Mouse (Mus musculus): ENCODE data around the gene Rnf166.

Gene Rnf166

DNA sequence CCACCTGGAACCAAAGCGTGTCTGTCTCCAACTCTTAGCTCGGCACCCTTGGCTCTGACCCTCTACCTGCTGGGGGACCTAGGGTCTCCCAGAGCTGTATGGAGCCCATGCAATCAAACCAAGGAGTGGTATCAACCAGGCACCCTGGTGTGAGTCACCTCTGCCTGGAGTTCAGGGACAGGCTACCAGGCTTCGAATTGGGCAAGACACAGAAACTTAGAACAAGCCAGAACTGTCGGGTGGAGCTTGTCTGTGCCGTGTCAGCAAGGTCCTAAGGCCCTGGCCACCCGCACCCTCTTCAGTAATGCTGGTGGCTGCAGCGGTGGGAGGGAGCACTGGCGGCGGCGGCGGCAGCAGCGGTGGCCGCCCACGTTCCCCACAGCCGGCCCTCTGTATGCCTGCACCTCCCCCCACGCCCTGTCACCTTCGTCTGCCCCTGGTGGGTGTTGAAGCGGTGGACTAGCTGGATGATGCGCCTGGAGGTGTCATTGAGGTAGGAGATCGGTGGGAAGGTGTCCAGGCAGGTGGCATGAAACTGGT lies 39.2 kb downstream of the Rnf166 start:
- DNase-seq = no peak

DNA sequence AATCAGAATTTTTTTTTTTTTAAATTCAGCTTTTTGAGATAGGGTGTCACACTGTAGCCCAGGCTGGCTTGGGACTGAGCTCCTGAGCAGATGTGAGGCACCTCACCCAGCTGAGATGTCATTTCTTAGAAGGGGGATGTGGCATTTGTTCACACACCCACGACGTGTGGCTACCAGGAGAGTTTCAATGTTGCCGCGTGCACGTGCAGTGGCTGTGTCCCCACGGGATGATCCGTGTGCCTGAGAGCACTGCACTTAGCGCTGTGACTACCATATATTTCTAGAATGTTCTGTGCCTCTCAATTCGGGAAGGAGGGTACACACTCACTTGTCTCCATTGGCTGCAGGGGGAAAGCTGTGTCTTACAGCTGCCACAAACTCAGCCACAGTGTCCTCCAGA lies 39.7 kb downstream of the Rnf166 start:
- DNase-seq = no peak

DNA sequence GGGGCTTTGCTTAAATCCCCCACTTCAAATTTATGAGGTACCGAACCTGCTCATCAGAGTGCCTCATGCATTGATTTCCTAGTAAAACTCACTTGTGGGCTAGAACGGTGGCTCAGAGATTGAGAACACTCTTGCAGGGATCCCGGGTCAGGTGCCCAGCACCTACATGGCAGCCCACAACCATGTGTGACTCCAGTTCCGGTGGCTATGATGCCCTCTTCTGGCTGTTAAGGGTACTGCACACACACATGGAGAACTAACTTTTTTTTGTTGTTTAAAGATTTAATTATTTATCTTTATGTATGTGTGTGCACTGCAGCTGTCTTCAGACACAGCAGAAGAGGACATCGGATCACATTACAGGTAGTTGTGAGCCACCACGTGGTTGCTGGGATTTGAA lies 40.5 kb downstream of the Rnf166 start:
- DNase-seq = peak; percentile 63 to 66

DNA sequence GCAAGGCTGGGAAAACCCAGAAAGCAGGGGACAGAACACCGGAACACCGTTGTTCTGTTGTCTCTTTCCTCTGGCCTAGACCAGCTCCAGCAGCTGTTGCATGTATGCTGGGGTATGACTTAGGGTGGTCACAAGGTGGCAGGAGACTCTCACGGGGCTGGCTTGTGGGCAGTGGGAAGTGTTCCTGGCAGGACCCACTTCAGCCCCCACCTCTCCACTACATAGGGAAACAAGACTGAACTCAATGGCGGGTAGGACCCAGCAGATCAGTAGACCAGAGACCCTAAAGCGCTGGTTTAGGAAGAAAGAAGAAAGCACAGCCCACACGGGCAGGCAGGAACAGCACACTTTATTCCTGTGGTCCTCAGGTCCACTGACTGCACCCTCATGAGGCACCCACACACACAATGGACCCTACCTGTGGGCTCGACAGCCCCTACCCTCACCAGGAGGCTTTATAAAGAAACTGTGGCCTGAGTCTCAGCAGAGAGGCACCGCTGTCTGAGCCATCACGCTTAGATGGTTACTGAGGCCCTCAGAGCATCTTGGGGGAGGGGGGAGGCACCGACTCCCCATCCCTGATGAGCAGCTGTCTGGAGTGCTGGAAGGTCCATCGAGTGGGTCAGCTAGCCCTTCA lies 42.5 kb downstream of the Rnf166 start:
- DNase-seq = no peak

DNA sequence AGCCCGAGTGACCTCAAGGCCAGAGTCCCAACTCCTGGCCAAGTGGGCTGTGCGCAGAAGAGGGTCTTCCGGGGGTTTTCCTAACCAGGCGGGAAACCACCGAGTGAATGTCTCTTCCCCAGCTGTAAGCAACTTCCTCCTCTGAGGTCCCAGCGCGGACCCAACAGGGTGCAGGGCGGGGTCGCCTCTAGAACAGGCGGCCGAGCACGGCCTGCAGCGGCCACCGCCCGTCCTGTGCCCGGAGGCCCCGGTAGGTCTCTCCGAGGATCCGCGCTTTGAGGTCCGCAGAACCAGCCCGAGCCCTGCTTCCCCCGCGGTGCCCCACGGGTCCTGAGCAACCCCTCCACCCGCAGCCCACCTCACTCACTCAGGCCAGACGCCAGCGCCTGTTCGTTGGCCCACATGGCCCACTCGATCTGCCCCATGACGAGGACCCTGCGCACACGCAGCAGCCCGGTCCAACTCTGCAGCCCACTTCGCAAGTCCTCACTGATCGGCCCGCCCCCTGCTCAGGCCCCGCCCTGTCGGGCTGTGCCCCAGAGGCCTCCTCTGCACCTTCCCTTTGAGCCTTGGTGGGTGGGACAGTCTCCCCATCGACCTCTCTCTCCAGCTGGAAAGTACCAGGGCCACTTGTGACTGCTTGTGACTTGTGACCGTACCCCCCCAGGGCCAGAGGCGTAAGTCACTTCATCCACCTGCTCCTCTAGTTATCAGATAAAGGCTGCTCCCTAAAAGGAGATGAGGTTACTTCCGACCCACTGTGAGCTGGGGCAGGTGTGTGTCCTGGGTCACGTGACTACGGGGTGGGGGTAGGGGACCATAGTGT lies 43.2 kb downstream of the Rnf166 start, which contains the start of gene Cyba:
Cyba (minus strand) TSS at position 488 of the 826 bp plus-strand sequence.
- DNase-seq = peak; percentile 93 to 94

DNA sequence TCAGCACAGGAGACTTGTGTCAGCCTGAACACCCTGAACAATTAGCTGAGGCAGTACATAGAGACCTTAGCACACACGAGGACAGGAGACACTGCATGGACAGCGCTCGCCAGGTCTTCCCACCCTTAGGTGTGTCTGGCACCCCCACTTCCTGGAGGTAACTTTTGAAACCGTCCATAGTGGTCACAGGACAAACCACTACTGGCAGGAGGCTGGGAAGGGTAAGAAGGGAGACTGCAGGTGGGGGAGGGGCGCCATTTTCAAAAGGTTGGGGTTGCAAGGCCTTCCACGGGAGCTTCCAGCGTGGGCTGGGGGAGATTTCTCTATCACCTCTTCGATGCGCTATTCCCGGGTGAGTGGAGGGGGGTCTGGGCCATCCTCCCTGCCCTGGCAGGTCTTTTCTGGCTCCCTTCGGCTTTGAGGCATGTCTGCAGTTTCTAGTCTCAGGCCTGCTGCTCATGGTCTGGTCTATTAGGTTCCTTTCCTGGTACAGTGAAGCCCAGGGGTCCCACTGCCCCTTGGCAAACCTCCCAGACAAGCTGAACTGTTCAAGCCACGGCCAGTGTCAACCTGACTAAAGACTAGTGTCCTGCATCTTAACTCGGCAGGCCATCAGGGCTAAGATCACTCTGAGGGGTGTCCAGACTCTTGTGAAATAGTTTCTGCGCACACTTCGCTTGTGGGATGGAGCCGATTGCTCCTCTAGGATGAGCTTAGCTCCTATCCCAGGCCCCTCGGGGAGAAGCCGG lies 44.0 kb downstream of the Rnf166 start:
- peak; percentile 58 for DNase-seq

DNA sequence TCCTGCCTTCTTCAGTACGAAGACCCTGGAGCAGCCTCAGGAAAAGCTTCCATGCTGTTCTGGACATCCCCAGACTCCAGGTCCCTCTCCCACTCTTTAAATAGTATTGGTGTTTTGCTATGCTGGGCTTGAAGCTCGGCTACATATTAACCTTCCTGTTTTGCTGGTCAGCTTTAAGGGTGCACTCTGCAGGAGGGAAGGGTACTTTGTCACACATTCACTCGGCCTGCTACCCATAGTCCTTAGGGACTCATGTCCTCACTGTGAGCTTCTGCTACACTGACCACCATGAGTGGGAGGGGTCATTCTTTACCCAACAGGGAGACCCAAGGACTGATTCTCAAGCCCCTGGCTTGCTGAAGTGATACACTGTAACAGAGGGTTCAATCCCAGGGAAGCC lies 45.2 kb downstream of the Rnf166 start:
- DNase-seq = no peak

DNA sequence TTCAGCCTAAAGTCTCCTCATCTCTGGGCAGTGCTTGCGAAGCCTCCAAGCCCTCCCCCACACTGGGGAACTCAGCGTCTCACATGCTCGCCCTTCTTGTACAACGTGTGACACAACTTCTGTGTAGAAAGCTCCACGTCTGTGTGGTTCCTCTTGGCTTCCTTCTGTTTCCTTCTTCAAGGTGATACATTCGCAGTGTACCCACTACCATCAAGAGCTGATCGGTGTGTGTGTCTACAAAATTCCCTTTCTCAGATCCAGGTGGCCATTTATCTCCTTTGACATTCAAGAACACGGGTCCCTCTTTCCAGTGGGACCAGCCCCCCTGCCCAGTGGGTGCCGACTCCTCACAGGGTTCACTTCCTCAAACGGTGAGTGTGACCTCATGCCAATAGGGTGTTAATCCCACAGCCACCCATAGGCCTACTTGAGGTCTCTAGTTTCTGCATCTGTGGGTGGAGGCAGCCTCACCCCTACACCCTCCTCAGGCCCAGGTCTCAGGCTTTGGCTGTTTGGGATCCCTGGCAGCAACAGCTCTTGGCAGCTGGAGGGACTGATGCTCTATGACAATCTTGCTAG lies 45.7 kb downstream of the Rnf166 start:
- peak; percentile 84 to 86 for DNase-seq

DNA sequence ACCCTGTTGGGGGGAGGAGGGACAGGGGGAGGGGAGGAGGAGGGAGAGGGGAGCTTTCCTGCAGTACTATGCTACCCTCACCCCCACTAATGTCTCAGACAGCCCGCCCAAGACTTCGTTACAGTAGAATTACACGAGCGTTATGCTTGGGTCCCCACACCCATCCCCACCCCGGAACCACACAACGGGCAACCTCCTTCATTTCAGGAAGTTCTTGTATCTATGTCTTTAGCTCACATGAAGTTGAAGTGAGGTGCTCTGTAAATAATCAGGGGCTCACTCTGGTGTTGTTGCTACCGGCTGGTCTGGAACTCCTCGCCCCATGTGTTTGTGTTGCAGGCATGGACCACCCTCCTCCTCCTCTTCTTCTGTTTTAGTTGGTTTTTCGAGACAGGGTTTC lies 47.7 kb downstream of the Rnf166 start:
- peak; percentile 63 to 72 for DNase-seq

DNA sequence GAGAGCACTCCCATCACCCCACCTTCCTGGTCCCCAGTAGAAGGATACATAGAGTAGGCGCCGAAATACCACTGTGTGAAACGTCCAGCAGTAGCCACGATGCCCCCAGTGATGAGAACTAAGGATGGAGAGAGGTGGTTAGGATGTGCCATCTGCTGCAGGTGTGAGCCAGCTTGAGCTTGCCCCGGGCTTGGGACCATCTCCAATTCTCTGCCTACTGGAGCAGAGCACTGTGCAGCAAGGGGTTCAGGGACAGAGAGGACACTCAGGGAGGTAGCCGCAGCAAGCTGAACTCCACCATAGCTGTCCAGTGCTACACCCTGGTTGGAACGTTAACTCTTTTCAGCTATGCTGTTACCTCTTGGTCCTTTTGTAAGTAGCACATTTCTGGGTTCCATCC lies 48.3 kb downstream of the Rnf166 start:
- no peak for DNase-seq

DNA sequence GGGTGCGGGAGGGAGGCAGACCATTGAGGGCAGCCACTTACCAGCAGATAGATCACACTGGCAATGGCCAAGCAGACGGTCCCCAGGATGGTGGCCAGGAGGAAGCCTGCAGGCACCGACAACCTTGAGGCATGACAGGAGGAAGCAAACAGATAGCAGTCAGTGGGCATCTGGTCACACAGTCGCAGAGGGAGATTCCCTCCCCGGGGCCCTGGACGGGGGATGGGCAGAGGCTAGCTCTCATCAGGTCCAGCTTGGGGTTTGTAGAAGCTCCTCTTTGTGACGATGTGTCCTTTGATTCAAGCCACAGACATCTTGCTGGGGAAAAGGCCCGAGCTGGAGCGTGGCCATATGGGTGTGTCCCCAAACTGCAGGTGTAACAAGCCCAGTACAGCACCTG lies 49.7 kb downstream of the Rnf166 start:
- no peak for DNase-seq

DNA sequence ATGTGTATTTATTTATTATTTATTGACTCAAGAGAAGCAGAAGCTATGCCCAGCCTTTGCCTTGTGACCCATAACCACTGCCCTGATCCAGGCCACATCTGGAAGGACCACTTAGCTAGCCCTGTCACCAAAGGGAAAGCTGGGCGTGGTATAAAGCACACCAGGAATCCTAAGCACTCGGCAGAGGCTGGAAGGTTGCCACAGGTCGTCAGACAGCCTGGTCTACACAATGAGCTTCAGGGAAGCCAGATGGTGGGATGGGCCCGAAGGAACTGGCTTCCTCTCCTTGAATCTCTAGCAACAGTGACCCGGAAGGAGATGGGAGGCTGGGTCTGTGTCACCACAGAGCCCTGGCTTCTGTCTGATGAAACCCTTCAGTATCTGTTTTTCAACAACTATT lies 52.2 kb downstream of the Rnf166 start:
- no peak for DNase-seq

DNA sequence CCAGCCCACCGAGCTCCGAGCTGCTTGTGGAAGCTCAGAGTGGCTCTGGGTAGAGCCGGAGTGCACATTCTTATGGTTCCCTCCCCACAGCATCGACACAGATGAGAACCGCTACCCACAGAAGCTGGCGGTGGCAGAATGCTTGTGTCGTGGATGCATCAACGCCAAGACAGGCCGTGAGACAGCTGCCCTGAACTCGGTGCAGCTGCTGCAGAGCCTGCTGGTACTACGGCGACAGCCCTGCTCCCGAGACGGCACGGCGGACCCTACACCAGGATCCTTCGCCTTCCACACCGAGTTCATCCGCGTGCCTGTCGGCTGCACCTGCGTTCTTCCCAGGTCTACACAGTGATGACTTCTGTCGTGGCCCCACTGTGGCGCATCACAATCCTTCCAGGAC lies 52.6 kb downstream of the Rnf166 start:
- no peak for DNase-seq

DNA sequence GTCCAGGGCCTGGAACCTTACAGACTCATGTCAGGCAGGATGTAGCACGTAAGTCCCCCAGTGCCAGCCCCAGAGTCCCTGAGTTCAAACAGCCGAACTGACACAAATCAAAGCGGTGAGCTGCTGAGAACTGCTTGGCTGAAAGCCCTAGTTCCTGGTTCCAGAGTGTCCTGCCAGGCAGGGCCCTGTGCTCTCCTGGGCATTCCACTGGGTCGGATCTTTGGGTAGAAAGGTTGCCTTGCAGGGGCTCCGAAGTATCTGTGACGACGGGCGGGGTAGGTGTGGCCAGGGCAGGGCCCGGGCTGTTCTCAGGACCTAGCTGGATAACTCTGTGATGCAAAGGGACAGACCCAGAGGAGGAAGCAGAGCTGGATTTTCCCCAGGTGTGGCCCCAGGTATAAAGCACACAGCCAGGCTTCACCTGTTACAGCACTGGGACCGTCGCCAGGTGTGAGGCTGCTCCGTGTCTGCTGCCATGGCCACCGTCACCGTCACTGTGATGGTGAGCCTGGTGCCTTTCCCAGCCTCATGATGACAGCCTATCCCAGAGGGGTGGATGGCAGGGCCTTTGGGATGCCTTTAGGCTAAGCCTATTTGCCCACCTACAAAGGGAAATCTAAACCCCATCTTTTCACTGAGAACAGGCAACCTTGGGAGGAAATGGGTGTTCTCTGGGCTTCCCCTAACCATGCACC lies 54.3 kb downstream of the Rnf166 start, which contains the start of gene Il17c:
Il17c (plus strand) TSS at position 645 of the 695 bp plus-strand sequence.
- DNase-seq = no peak

DNA sequence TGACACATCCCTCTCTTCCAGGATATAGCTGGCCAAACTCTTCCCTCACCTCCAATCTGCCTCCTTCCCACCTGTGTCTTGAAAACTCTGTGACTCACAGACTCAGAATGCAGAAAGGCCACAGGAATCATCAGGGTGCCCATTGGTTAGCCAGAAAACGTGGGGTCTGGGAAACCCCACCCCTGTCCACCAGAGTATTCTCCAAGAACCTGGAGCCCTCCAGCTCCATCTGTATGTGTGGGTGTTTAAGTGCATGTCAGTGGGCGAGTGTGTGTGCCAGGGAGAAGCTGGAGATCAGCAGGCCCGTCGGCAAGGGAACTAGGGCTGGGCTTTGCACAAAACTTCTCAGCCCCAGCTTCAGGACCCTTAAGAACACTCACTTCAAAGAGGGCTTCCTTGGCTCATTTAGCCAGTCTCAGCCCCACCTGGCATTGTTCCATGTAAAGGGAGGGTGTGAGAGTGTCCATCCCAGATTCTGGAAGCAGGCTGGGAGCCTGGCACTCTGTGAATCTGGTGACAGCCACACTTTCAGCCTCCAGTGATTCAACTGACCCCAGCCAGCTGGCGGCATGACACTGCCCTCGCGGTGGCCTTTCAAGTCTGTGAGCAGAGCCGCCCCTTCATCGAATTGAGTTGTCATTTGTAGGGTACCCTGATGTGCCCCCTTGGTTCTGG lies 55.8 kb downstream of the Rnf166 start:
- no peak for DNase-seq

Measured in B cell, adult 2 months (primary cell).